Comparison of ENCODE assay signal across 14 mouse cellular contexts in genomic region chr1:131064202-131064601, GRCm38 (mm10). TPM values are rescaled to one million over a fixed set of nuclear protein-coding genes. Genes with fewer than 3 reads are reported as not detected.
DNase-seq lines count a peak whose midpoint lies in the region; ATAC-seq lines count a peak whose summit lies in the region.
"Had no signal": no experiment of that assay in that cellular context is flagged by ENCODE, and none has a peak within 500 bp of the region (broad histone marks: within the 10 kb centered on the region; RNA-seq: fewer than 3 reads in every experiment).

No protein-coding gene starts in this region.

- peak; percentile 20; the same call in 1 of the 2 replicates for ATAC-seq in hindbrain, embryonic 11.5 days (ENCODE audit: low FRiP score)
- peak; percentile 44 for ATAC-seq in liver, embryonic 12.5 days
- ATAC-seq in kidney, embryonic 16.5 days (ENCODE audit: low FRiP score, low TSS enrichment), result no peak

- H3K4me2 ChIP-seq in hindbrain, embryonic 11.5 days (replicated peaks; ENCODE audit: low read depth, low read length), result no peak overlapping the region
- H3K4me2 ChIP-seq in liver, embryonic 12.5 days, result no peak overlapping the region
- no peak overlapping the region for H3K4me2 ChIP-seq in kidney, embryonic 16.5 days (replicated peaks; ENCODE audit: low read depth, low read length)

- WGBS in hindbrain, embryonic 11.5 days, result 61% methylated on average over 6 of the region's 6 CpGs
- WGBS in hindbrain, embryonic 10.5 days, result 70% methylated on average over 6 of the region's 6 CpGs
- 35% methylated on average over 6 of the region's 6 CpGs for WGBS in liver, embryonic 12.5 days (ENCODE audit: insufficient replicate concordance)
- 67% methylated on average over 6 of the region's 6 CpGs for WGBS in kidney, embryonic 16.5 days

- H3K9me3 ChIP-seq in hindbrain, embryonic 11.5 days (ENCODE audit: control insufficient read depth, low read length), result no peaks in the 10 kb centered on the region
- H3K9me3 ChIP-seq in hindbrain, embryonic 10.5 days, result no peaks in the 10 kb centered on the region
- no peaks in the 10 kb centered on the region for H3K9me3 ChIP-seq in liver, embryonic 12.5 days (replicated peaks)
- H3K9me3 ChIP-seq in kidney, embryonic 16.5 days (ENCODE audit: low read length), result no peaks in the 10 kb centered on the region

- peak; percentile 31 for DNase-seq in embryo, embryonic 10 days (ENCODE audit: low spot score)
- no peak for DNase-seq in embryo, embryonic 11 days
- no peak for DNase-seq in hindbrain, embryonic 11.5 days (ENCODE audit: low spot score)
- no peak for DNase-seq in hindbrain, embryonic 10.5 days (ENCODE audit: low spot score)
- DNase-seq in MN1 (ENCODE audit: low spot score), result peak; percentile 84
- no peak for DNase-seq in testis, postnatal 14 days (ENCODE audit: low spot score)
- DNase-seq: adrenal gland, postnatal 10 days; cerebellum, adult 18-20 months; gastrocnemius, postnatal 14 days; left cerebral cortex, postnatal 4 days; lung, postnatal 36 days had no signal

- H3K9ac ChIP-seq in hindbrain, embryonic 11.5 days (ENCODE audit: low read depth, low read length), result no peak overlapping the region
- H3K9ac ChIP-seq in liver, embryonic 12.5 days, result no peak overlapping the region
- H3K9ac ChIP-seq in kidney, embryonic 16.5 days (replicated peaks; ENCODE audit: low read length), result no peak overlapping the region

- H3K4me1 ChIP-seq in hindbrain, embryonic 11.5 days (replicated peaks; ENCODE audit: control insufficient read depth, insufficient read depth, low read length), result no peaks in the 10 kb centered on the region; the same call in 1 of the 2 replicates
- peaks cover 52% of the 10 kb centered on the region for H3K4me1 ChIP-seq in hindbrain, embryonic 10.5 days (replicated peaks)
- peaks cover 84% of the 10 kb centered on the region for H3K4me1 ChIP-seq in liver, embryonic 12.5 days
- peaks cover 41% of the 10 kb centered on the region for H3K4me1 ChIP-seq in kidney, embryonic 16.5 days (ENCODE audit: insufficient read depth, low read length)

- no peaks in the 10 kb centered on the region for H3K27me3 ChIP-seq in hindbrain, embryonic 11.5 days (ENCODE audit: control insufficient read depth, insufficient read depth, low read length)
- no peaks in the 10 kb centered on the region for H3K27me3 ChIP-seq in hindbrain, embryonic 10.5 days (ENCODE audit: insufficient read depth, poor library complexity, severe bottlenecking)
- no peaks in the 10 kb centered on the region for H3K27me3 ChIP-seq in liver, embryonic 12.5 days (replicated peaks)
- no peaks in the 10 kb centered on the region for H3K27me3 ChIP-seq in kidney, embryonic 16.5 days (ENCODE audit: insufficient read depth, low read length)

- no peak overlapping the region for H3K4me3 ChIP-seq in hindbrain, embryonic 11.5 days (ENCODE audit: low read depth, low read length)
- H3K4me3 ChIP-seq in hindbrain, embryonic 10.5 days, result no peak overlapping the region
- no peak overlapping the region for H3K4me3 ChIP-seq in liver, embryonic 12.5 days
- H3K4me3 ChIP-seq in kidney, embryonic 16.5 days (ENCODE audit: low read length), result no peak overlapping the region
- H3K4me3 ChIP-seq: layer of hippocampus, adult 2 months had no signal

- H3K36me3 ChIP-seq in hindbrain, embryonic 11.5 days (ENCODE audit: control insufficient read depth, insufficient read depth, low read length), result no peaks in the 10 kb centered on the region
- H3K36me3 ChIP-seq in hindbrain, embryonic 10.5 days, result peaks cover 14% of the 10 kb centered on the region
- 0 out of 2 replicates have a peak, but pooled peaks cover 4% of the 10 kb centered on the region for H3K36me3 ChIP-seq in liver, embryonic 12.5 days
- H3K36me3 ChIP-seq in kidney, embryonic 16.5 days (ENCODE audit: insufficient read depth, low read length), result no peaks in the 10 kb centered on the region

- H3K27ac ChIP-seq in hindbrain, embryonic 11.5 days (ENCODE audit: low read depth, low read length), result no peak overlapping the region
- no peak overlapping the region for H3K27ac ChIP-seq in hindbrain, embryonic 10.5 days
- H3K27ac ChIP-seq in liver, embryonic 12.5 days, result peak overlapping the region; percentile 23; the same call in 1 of the 2 replicates
- no peak overlapping the region for H3K27ac ChIP-seq in kidney, embryonic 16.5 days (ENCODE audit: low read length)
- H3K27ac ChIP-seq: layer of hippocampus, adult 2 months had no signal

RNA-seq across cellular contexts. Expression of gene Mapkapk2, which starts 33.4 kb away (rescaled TPM):
- 39.8 and 43.7 TPM in 2 replicates for polyA plus RNA-seq in hindbrain, embryonic 11.5 days (2014; fragmentation: Nextera tagmentation; extraction: Ambion mirVana)
- polyA plus RNA-seq in hindbrain, embryonic 10.5 days (2016; fragmentation: Nextera tagmentation; extraction: Ambion mirVana), result 47.0 and 51.1 TPM in 2 replicates
- 25.7 and 27.0 TPM in 2 replicates for polyA plus RNA-seq in liver, embryonic 12.5 days (2016; fragmentation: Nextera tagmentation; extraction: Ambion mirVana)
- 26.5 and 43.9 TPM in 2 replicates for polyA plus RNA-seq in kidney, embryonic 16.5 days (2015; fragmentation: Nextera tagmentation; extraction: Ambion mirVana)

RNA-seq across cellular contexts. Expression of gene Il10, which starts 44.6 kb away (rescaled TPM):
- not detected in 2 replicates for polyA plus RNA-seq in hindbrain, embryonic 11.5 days (2014; fragmentation: Nextera tagmentation; extraction: Ambion mirVana)
- not detected in 2 replicates for polyA plus RNA-seq in hindbrain, embryonic 10.5 days (2016; fragmentation: Nextera tagmentation; extraction: Ambion mirVana)
- not detected in 2 replicates for polyA plus RNA-seq in liver, embryonic 12.5 days (2016; fragmentation: Nextera tagmentation; extraction: Ambion mirVana)
- polyA plus RNA-seq in kidney, embryonic 16.5 days (2015; fragmentation: Nextera tagmentation; extraction: Ambion mirVana), result not detected in 2 replicates

Comparison
In these comparisons a context has a peak if more than half of its experiments do, and no peak if none do; other contexts are left out.
1. DNase-seq: peak in embryo, embryonic 10 days (single experiment) and MN1 (single experiment); none in embryo, embryonic 11 days (single experiment), hindbrain, embryonic 11.5 days (single experiment), hindbrain, embryonic 10.5 days (single experiment) and testis, postnatal 14 days (single experiment).